Mouse (Mus musculus): Measurements from ENCODE around the gene C8b. TPM values are rescaled to one million over a fixed set of nuclear protein-coding genes. Genes with fewer than 3 reads are reported as not detected.

C8b gene
- polyA plus RNA-seq, 1 experiment from 2014 or later, result not detected

Other genes with a start within 250 kb of the C8b start
- not detected in 2 replicates for gene Gm17662, start 91.0 kb downstream of the C8b start, polyA plus RNA-seq (2015; fragmentation: Nextera tagmentation; extraction: Ambion mirVana)
- gene C8a, start 110.1 kb downstream of the C8b start, polyA plus RNA-seq (2015; fragmentation: Nextera tagmentation; extraction: Ambion mirVana), result not detected in 2 replicates
- 0.11 and 0.16 TPM in 2 replicates for gene Fyb2, start 147.1 kb downstream of the C8b start, polyA plus RNA-seq (2015; fragmentation: Nextera tagmentation; extraction: Ambion mirVana)